Mouse (Mus musculus): ENCODE data around the gene Ptpn18.

GRCm38 (mm10) chr1:34438381-34439051 lies 21.0 kb upstream of the Ptpn18 start:
- no peak for TF ChIP-seq ZC3H11A (IDR thresholded peaks at IDR 0.05; ENCODE audit: borderline replicate concordance, low read depth, low read length)
- TF ChIP-seq ZNF384 (IDR thresholded peaks at IDR 0.05; ENCODE audit: low read depth, low read length) = 0 out of 2 replicates have a peak, but pooled peaks have one; percentile 32
- no peak for TF ChIP-seq MAFK (IDR thresholded peaks at IDR 0.05; ENCODE audit: insufficient read depth, low read depth, low read length)
- no peak for TF ChIP-seq CHD2 (IDR thresholded peaks at IDR 0.05; ENCODE audit: low read depth, low read length)
- no peak for TF ChIP-seq HCFC1 (IDR thresholded peaks at IDR 0.05; ENCODE audit: borderline replicate concordance, insufficient read depth, low read length)

Measured in ES-E14 (cell line).